23 mouse cellular contexts compared by ENCODE assay signal in genomic region chr14:77777365-77777764, GRCm38 (mm10).
DNase-seq lines count a peak whose midpoint lies in the region; ATAC-seq and TF ChIP-seq lines count a peak whose summit lies in the region.
"Had no signal": no experiment of that assay in that cellular context is flagged by ENCODE, and none has a peak within 500 bp of the region (broad histone marks: within the 10 kb centered on the region; RNA-seq: fewer than 3 reads in every experiment).

No protein-coding gene starts in this region.

- no peaks in the 10 kb centered on the region for H3K9me3 ChIP-seq in lung, embryonic 16.5 days (ENCODE audit: control insufficient read depth, low read length)
- H3K9me3 ChIP-seq in stomach, postnatal 0 days (ENCODE audit: control insufficient read depth, low read length), result no peaks in the 10 kb centered on the region
- H3K9me3 ChIP-seq in hindbrain, embryonic 12.5 days (replicated peaks), result peaks cover under 1% of the 10 kb centered on the region; the same call in 1 of the 2 replicates
- no peaks in the 10 kb centered on the region for H3K9me3 ChIP-seq in midbrain, embryonic 10.5 days (replicated peaks)
- H3K9me3 ChIP-seq: embryonic facial prominence, embryonic 12.5 days; embryonic facial prominence, embryonic 15.5 days had no signal

- no peak overlapping the region for H3K9ac ChIP-seq in lung, embryonic 16.5 days (ENCODE audit: low read length)
- no peak overlapping the region for H3K9ac ChIP-seq in stomach, postnatal 0 days (ENCODE audit: low read length)
- H3K9ac ChIP-seq in hindbrain, embryonic 12.5 days, result no peak overlapping the region
- H3K9ac ChIP-seq: embryonic facial prominence, embryonic 12.5 days; embryonic facial prominence, embryonic 15.5 days; hindbrain, embryonic 14.5 days had no signal

- no peak overlapping the region for H3K4me3 ChIP-seq in lung, embryonic 16.5 days (ENCODE audit: low read length)
- no peak overlapping the region for H3K4me3 ChIP-seq in stomach, postnatal 0 days (ENCODE audit: low read depth, low read length)
- H3K4me3 ChIP-seq in hindbrain, embryonic 12.5 days, result no peak overlapping the region
- H3K4me3 ChIP-seq in midbrain, embryonic 10.5 days, result no peak overlapping the region
- H3K4me3 ChIP-seq: embryonic facial prominence, embryonic 12.5 days; embryonic facial prominence, embryonic 15.5 days; heart, adult 2 months; hindbrain, embryonic 10.5 days had no signal

- DNase-seq in lung, postnatal 4 days, result no peak
- peak; percentile 6 for DNase-seq in lung, postnatal 14 days
- DNase-seq in stomach, postnatal 0 days (ENCODE audit: low spot score), result no peak
- no peak for DNase-seq in midbrain, embryonic 10.5 days (ENCODE audit: low spot score)
- DNase-seq: adrenal gland, adult 2 months; adrenal gland, postnatal 14 days; cerebellum, adult 11 months; cerebellum, adult 2 months; cerebellum, adult 9-11 months; cerebellum, postnatal 25 days; gastrocnemius, postnatal 25 days; heart, adult 2 months; heart, postnatal 36 days had no signal

- TF ChIP-seq CTCF in stomach, postnatal 0 days (IDR thresholded peaks at IDR 0.05; ENCODE audit: low read depth), result no peak

- peak; percentile 80 for ATAC-seq in lung, embryonic 16.5 days (ENCODE audit: low read depth)
- 0 out of 2 replicates have a peak, but pooled peaks have one; percentile 15 for ATAC-seq in stomach, postnatal 0 days (ENCODE audit: low FRiP score, low TSS enrichment)
- no peak for ATAC-seq in hindbrain, embryonic 12.5 days (ENCODE audit: low FRiP score)
- ATAC-seq: CD4-positive, CD25-positive, alpha-beta regulatory T cell, adult 4 months; forebrain, embryonic 14.5 days; hindbrain, postnatal 0 days had no signal

- H3K4me2 ChIP-seq in lung, embryonic 16.5 days (ENCODE audit: low read depth, low read length), result no peak overlapping the region
- H3K4me2 ChIP-seq in stomach, postnatal 0 days (replicated peaks; ENCODE audit: low read depth), result no peak overlapping the region
- no peak overlapping the region for H3K4me2 ChIP-seq in hindbrain, embryonic 12.5 days (replicated peaks)
- H3K4me2 ChIP-seq: embryonic facial prominence, embryonic 12.5 days; embryonic facial prominence, embryonic 15.5 days; heart, embryonic 11.5 days; hindbrain, embryonic 14.5 days had no signal

- TF ChIP-seq EP300 in stomach, postnatal 0 days (optimal IDR thresholded peaks at IDR 0.05), result no peak

- no peaks in the 10 kb centered on the region for H3K36me3 ChIP-seq in lung, embryonic 16.5 days (ENCODE audit: control insufficient read depth, insufficient read depth, low read length)
- no peaks in the 10 kb centered on the region for H3K36me3 ChIP-seq in stomach, postnatal 0 days (ENCODE audit: control insufficient read depth, insufficient read depth, low read length)
- no peaks in the 10 kb centered on the region for H3K36me3 ChIP-seq in hindbrain, embryonic 12.5 days
- H3K36me3 ChIP-seq in midbrain, embryonic 10.5 days, result no peaks in the 10 kb centered on the region
- H3K36me3 ChIP-seq: embryonic facial prominence, embryonic 12.5 days; embryonic facial prominence, embryonic 15.5 days; hindbrain, embryonic 10.5 days had no signal

- H3K4me1 ChIP-seq in lung, embryonic 16.5 days (replicated peaks; ENCODE audit: control insufficient read depth, insufficient read depth, low read length), result 0 out of 2 replicates have a peak, but pooled peaks cover 3% of the 10 kb centered on the region
- H3K4me1 ChIP-seq in stomach, postnatal 0 days (replicated peaks; ENCODE audit: control insufficient read depth, insufficient read depth), result no peaks in the 10 kb centered on the region
- no peaks in the 10 kb centered on the region for H3K4me1 ChIP-seq in hindbrain, embryonic 12.5 days
- no peaks in the 10 kb centered on the region; the same call in 1 of the 2 replicates for H3K4me1 ChIP-seq in midbrain, embryonic 10.5 days
- H3K4me1 ChIP-seq: embryonic facial prominence, embryonic 12.5 days; embryonic facial prominence, embryonic 15.5 days; hindbrain, embryonic 10.5 days had no signal

- WGBS in lung, embryonic 16.5 days, result 53% methylated on average over 1 of the region's 1 CpGs
- 54% methylated on average over 1 of the region's 1 CpGs for WGBS in stomach, postnatal 0 days
- WGBS in hindbrain, embryonic 12.5 days, result 89% methylated on average over 1 of the region's 1 CpGs
- 94% methylated on average over 1 of the region's 1 CpGs for WGBS in midbrain, embryonic 10.5 days

- peaks cover 7% of the 10 kb centered on the region; the same call in 1 of the 2 replicates for H3K27me3 ChIP-seq in lung, embryonic 16.5 days (ENCODE audit: control insufficient read depth, insufficient read depth, low read depth, low read length)
- H3K27me3 ChIP-seq in stomach, postnatal 0 days (ENCODE audit: control insufficient read depth, insufficient read depth, low read length), result no peaks in the 10 kb centered on the region
- H3K27me3 ChIP-seq in hindbrain, embryonic 12.5 days, result no peaks in the 10 kb centered on the region
- no peaks in the 10 kb centered on the region for H3K27me3 ChIP-seq in midbrain, embryonic 10.5 days (ENCODE audit: low read depth, poor library complexity, severe bottlenecking)
- H3K27me3 ChIP-seq: embryonic facial prominence, embryonic 12.5 days; embryonic facial prominence, embryonic 15.5 days had no signal

- no peak overlapping the region for H3K27ac ChIP-seq in lung, embryonic 16.5 days (ENCODE audit: low read length)
- no peak overlapping the region for H3K27ac ChIP-seq in stomach, postnatal 0 days (replicated peaks)
- no peak overlapping the region for H3K27ac ChIP-seq in hindbrain, embryonic 12.5 days
- H3K27ac ChIP-seq in midbrain, embryonic 10.5 days (replicated peaks), result no peak overlapping the region
- H3K27ac ChIP-seq: embryonic facial prominence, embryonic 12.5 days; embryonic facial prominence, embryonic 15.5 days; heart, adult 2 months; hindbrain, embryonic 10.5 days; hindbrain, embryonic 14.5 days; hindbrain, postnatal 0 days had no signal
